Mouse (Mus musculus) neural tube, embryonic 12.5 days (tissue): ENCODE data around the gene Fcgbp. TPM values are rescaled to one million over a fixed set of nuclear protein-coding genes. Genes with fewer than 3 reads are reported as not detected.

Experiments
- ATAC-seq: fragments of 200-750 bp; cut with Nextera tagmentation; 2 replicates; pipeline ENCODE4 v1.8.0; 2017; ENCODE audit warnings: low read depth, mild to moderate bottlenecking, moderate TSS enrichment, moderate library complexity; ENCODE audit not compliant: low FRiP score
- H3K27ac ChIP-seq: fragments of 300-500 bp; sonication (generic); 2 replicates; pipeline ENCODE4 v1.5.1; 2016
- H3K27me3 ChIP-seq: fragments of 300-500 bp; sonication (generic); replicated peaks from 2 replicates; pipeline ENCODE4 v1.6.1; 2016; ENCODE audit warnings: mild to moderate bottlenecking
- H3K36me3 ChIP-seq: fragments of 300-500 bp; sonication (generic); 2 replicates; pipeline ENCODE4 v1.6.1; 2016; ENCODE audit warnings: mild to moderate bottlenecking
- H3K4me1 ChIP-seq: fragments of 300-500 bp; sonication (generic); 2 replicates; pipeline ENCODE4 v1.6.1; 2016
- H3K4me2 ChIP-seq: fragments of 300-500 bp; sonication (generic); replicated peaks from 2 replicates; pipeline ENCODE4 v1.6.1; 2016; ENCODE audit warnings: mild to moderate bottlenecking
- H3K4me3 ChIP-seq: fragments of 300-500 bp; sonication (generic); 2 replicates; pipeline ENCODE4 v1.5.1; 2016
- H3K9ac ChIP-seq: fragments of 300-500 bp; sonication (generic); 2 replicates; pipeline ENCODE4 v1.6.1; 2016; ENCODE audit warnings: mild to moderate bottlenecking
- H3K9me3 ChIP-seq: fragments of 300-500 bp; sonication (generic); 2 replicates; pipeline ENCODE4 v1.6.1; 2016; ENCODE audit warnings: mild to moderate bottlenecking
- WGBS: fragments of 180-500 bp; shearing (Covaris S2); methylation state at CpG from one replicate; pipeline ENCODE4 v1.1.7; 2016; 5-methylcytosine and 5-hydroxymethylcytosine counted together
- polyA plus RNA-seq: library from polyadenylated mRNA; unstranded; fragments of >200 nt; fragmentation: Nextera tagmentation; extraction: Ambion mirVana; gene quantifications from 2 replicates; pipeline ENCODE4 v1.2.1, GENCODE M21; 2016

The Fcgbp gene
- not detected in 2 replicates for polyA plus RNA-seq

GRCm38 (mm10) chr7:28070531-28071298 is at the start of gene Fcgbp:
Gene Fcgbp (plus strand): TSS chr7:28071236.
- no peak within 1 kb of the TSS for H3K4me3 ChIP-seq
- ATAC-seq = no peak
- 87% methylated on average over 21 of the region's 21 CpGs for WGBS
- H3K9me3 ChIP-seq = no peaks in the 10 kb centered on the region
- H3K36me3 ChIP-seq = no peaks in the 10 kb centered on the region
- no peaks in the 10 kb centered on the region for H3K27me3 ChIP-seq
- H3K4me1 ChIP-seq = no peaks in the 10 kb centered on the region
- H3K9ac ChIP-seq = no peak within 1 kb of the TSS
- no peak within 1 kb of the TSS for H3K27ac ChIP-seq
- no peak within 1 kb of the TSS for H3K4me2 ChIP-seq

- H3K27ac ChIP-seq = no peak overlapping the region
- H3K9me3 ChIP-seq = no peaks in the 10 kb centered on the region
- no peak overlapping the region for H3K4me2 ChIP-seq
- H3K4me3 ChIP-seq = no peak overlapping the region
- ATAC-seq = no peak
- H3K27me3 ChIP-seq = no peaks in the 10 kb centered on the region
- peaks cover 9% of the 10 kb centered on the region for H3K4me1 ChIP-seq
- no peak overlapping the region for H3K9ac ChIP-seq
- peaks cover 94% of the 10 kb centered on the region for H3K36me3 ChIP-seq
- 86% methylated on average over 4 of the region's 4 CpGs for WGBS
These were observed 26.5 kb upstream of the Fcgbp start for GRCm38 (mm10) chr7:28044524-28044923.

GRCm38 (mm10) chr7:28049476-28050409 is 21.3 kb upstream of the Fcgbp start, which contains the start of gene Psmc4:
Gene Psmc4 (minus strand): TSS chr7:28050101.
- Histone ChIP-seq H3K27me3 (no peaks in the 10 kb centered on the region), H3K9me3 (no peaks in the 10 kb centered on the region), H3K4me2 (peak within 1 kb of the TSS; percentile 90), H3K4me3 (peak within 1 kb of the TSS; percentile 62), H3K36me3 (peaks cover 42% of the 10 kb centered on the region), H3K4me1 (peaks cover 14% of the 10 kb centered on the region), H3K9ac (peak within 1 kb of the TSS; percentile 73), H3K27ac (no peak within 1 kb of the TSS)
- WGBS = under 1% methylated on average over 52 of the region's 52 CpGs
- peak; percentile 97 for ATAC-seq

GRCm38 (mm10) chr7:28050584-28050983 is 20.5 kb upstream of the Fcgbp start:
- 65% methylated on average over 17 of the region's 17 CpGs for WGBS
- ATAC-seq = peak; percentile 31
- Histone ChIP-seq H3K4me2 (peak overlapping the region; percentile 90), H3K4me3 (no peak overlapping the region), H3K27me3 (no peaks in the 10 kb centered on the region), H3K4me1 (peaks cover 14% of the 10 kb centered on the region), H3K9me3 (no peaks in the 10 kb centered on the region), H3K9ac (no peak overlapping the region), H3K36me3 (peaks cover 34% of the 10 kb centered on the region), H3K27ac (no peak overlapping the region)

GRCm38 (mm10) chr7:28053046-28053930 is 17.7 kb upstream of the Fcgbp start:
- 88% methylated on average over 6 of the region's 6 CpGs for WGBS
- Histone ChIP-seq H3K4me3 (no peak overlapping the region), H3K9ac (no peak overlapping the region), H3K27me3 (no peaks in the 10 kb centered on the region), H3K9me3 (no peaks in the 10 kb centered on the region), H3K4me2 (no peak overlapping the region), H3K4me1 (peaks cover 14% of the 10 kb centered on the region), H3K27ac (no peak overlapping the region), H3K36me3 (peaks cover 7% of the 10 kb centered on the region)
- ATAC-seq = no peak

GRCm38 (mm10) chr7:28059972-28060371 is 11.1 kb upstream of the Fcgbp start:
- Histone ChIP-seq H3K4me2 (no peak overlapping the region), H3K9ac (no peak overlapping the region), H3K4me1 (no peaks in the 10 kb centered on the region), H3K36me3 (no peaks in the 10 kb centered on the region), H3K4me3 (no peak overlapping the region), H3K9me3 (0 out of 2 replicates have a peak, but pooled peaks cover 3% of the 10 kb centered on the region), H3K27ac (no peak overlapping the region), H3K27me3 (no peaks in the 10 kb centered on the region)
- 95% methylated on average over 1 of the region's 1 CpGs for WGBS
- no peak for ATAC-seq

GRCm38 (mm10) chr7:28068661-28069060 is 2.4 kb upstream of the Fcgbp start:
- H3K9me3 ChIP-seq = no peaks in the 10 kb centered on the region
- no peak overlapping the region for H3K4me3 ChIP-seq
- ATAC-seq = no peak
- WGBS = 81% methylated on average over 3 of the region's 3 CpGs
- no peaks in the 10 kb centered on the region for H3K27me3 ChIP-seq
- no peak overlapping the region for H3K9ac ChIP-seq
- no peak overlapping the region for H3K4me2 ChIP-seq
- H3K4me1 ChIP-seq = no peaks in the 10 kb centered on the region
- H3K27ac ChIP-seq = no peak overlapping the region
- no peaks in the 10 kb centered on the region for H3K36me3 ChIP-seq

GRCm38 (mm10) chr7:28069546-28070172 is 1.4 kb upstream of the Fcgbp start:
- no peak overlapping the region for H3K4me2 ChIP-seq
- ATAC-seq = no peak
- H3K36me3 ChIP-seq = no peaks in the 10 kb centered on the region
- 68% methylated on average over 3 of the region's 3 CpGs for WGBS
- H3K27ac ChIP-seq = no peak overlapping the region
- no peak overlapping the region for H3K4me3 ChIP-seq
- H3K9ac ChIP-seq = no peak overlapping the region
- no peaks in the 10 kb centered on the region for H3K4me1 ChIP-seq
- H3K27me3 ChIP-seq = no peaks in the 10 kb centered on the region
- H3K9me3 ChIP-seq = no peaks in the 10 kb centered on the region

GRCm38 (mm10) chr7:28084215-28084614 is 13.2 kb downstream of the Fcgbp start:
- Histone ChIP-seq H3K27ac (no peak overlapping the region), H3K36me3 (no peaks in the 10 kb centered on the region), H3K4me3 (no peak overlapping the region), H3K9ac (no peak overlapping the region), H3K27me3 (no peaks in the 10 kb centered on the region), H3K4me2 (no peak overlapping the region), H3K4me1 (no peaks in the 10 kb centered on the region), H3K9me3 (no peaks in the 10 kb centered on the region)
- 76% methylated on average over 7 of the region's 7 CpGs for WGBS
- no peak for ATAC-seq

GRCm38 (mm10) chr7:28086236-28086635 is 15.2 kb downstream of the Fcgbp start:
- ATAC-seq = no peak
- H3K9ac ChIP-seq = no peak overlapping the region
- WGBS = 83% methylated on average over 16 of the region's 16 CpGs

GRCm38 (mm10) chr7:28093541-28093940 is 22.5 kb downstream of the Fcgbp start:
- Histone ChIP-seq H3K9ac (no peak overlapping the region), H3K27me3 (no peaks in the 10 kb centered on the region)
- no peak for ATAC-seq

More at GRCm38 (mm10) chr7:28086236-28086635, 15.2 kb downstream of the Fcgbp start:
- Histone ChIP-seq H3K4me1 (no peaks in the 10 kb centered on the region), H3K27me3 (no peaks in the 10 kb centered on the region), H3K36me3 (no peaks in the 10 kb centered on the region), H3K27ac (no peak overlapping the region), H3K9me3 (no peaks in the 10 kb centered on the region), H3K4me3 (no peak overlapping the region), H3K4me2 (no peak overlapping the region)

More at GRCm38 (mm10) chr7:28093541-28093940, 22.5 kb downstream of the Fcgbp start:
- no peaks in the 10 kb centered on the region for H3K36me3 ChIP-seq
- no peak overlapping the region for H3K27ac ChIP-seq
- no peak overlapping the region for H3K4me2 ChIP-seq
- H3K4me1 ChIP-seq = no peaks in the 10 kb centered on the region
- no peaks in the 10 kb centered on the region for H3K9me3 ChIP-seq
- WGBS = 49% methylated on average over 11 of the region's 11 CpGs
- H3K4me3 ChIP-seq = no peak overlapping the region
